Mouse (Mus musculus) intestine, embryonic 16.5 days (tissue): ENCODE data around the gene Odf3l2. TPM values are rescaled to one million over a fixed set of nuclear protein-coding genes. Genes with fewer than 3 reads are reported as not detected.

ENCODE experiments used
- ATAC-seq: fragments of 200-750 bp; cut with Nextera tagmentation; 2 replicates; pipeline ENCODE4 v1.8.0; 2017; ENCODE audit warnings: moderate TSS enrichment, moderate library complexity
- H3K27ac ChIP-seq: fragments of 300-500 bp; sonication (generic); 2 replicates; pipeline ENCODE4 v1.5.1; 2014; ENCODE audit warnings: mild to moderate bottlenecking, low read length
- H3K27me3 ChIP-seq: fragments of 300-500 bp; sonication (generic); replicated peaks from 2 replicates; pipeline ENCODE4 v1.6.1; 2014; ENCODE audit warnings: low read length, control low read depth, mixed read lengths; ENCODE audit not compliant: control insufficient read depth, insufficient read depth
- H3K36me3 ChIP-seq: fragments of 300-500 bp; sonication (generic); 2 replicates; pipeline ENCODE4 v1.6.1; 2014; ENCODE audit warnings: low read length, control low read depth; ENCODE audit not compliant: control insufficient read depth, insufficient read depth
- H3K4me1 ChIP-seq: fragments of 300-500 bp; sonication (generic); 2 replicates; pipeline ENCODE4 v1.6.1; 2014; ENCODE audit warnings: low read length, control low read depth, mixed read lengths; ENCODE audit not compliant: control insufficient read depth, insufficient read depth
- H3K4me2 ChIP-seq: fragments of 300-500 bp; sonication (generic); 2 replicates; pipeline ENCODE4 v1.6.1; 2014; ENCODE audit warnings: low read depth, low read length, control low read depth
- H3K4me3 ChIP-seq: fragments of 300-500 bp; sonication (generic); 2 replicates; pipeline ENCODE4 v1.5.1; 2014; ENCODE audit warnings: mild to moderate bottlenecking, low read length
- H3K9ac ChIP-seq: fragments of 300-500 bp; sonication (generic); 2 replicates; pipeline ENCODE4 v1.6.1; 2014; ENCODE audit warnings: low read depth, low read length
- H3K9me3 ChIP-seq: fragments of 300-500 bp; sonication (generic); 2 replicates; pipeline ENCODE4 v1.6.1; 2016; ENCODE audit warnings: low read length, control low read depth; ENCODE audit not compliant: control insufficient read depth
- WGBS: fragments of 180-500 bp; shearing (Covaris S2); extraction: QIAGEN DNeasy Blood & Tissue Kit; methylation state at CpG from one replicate; pipeline ENCODE4 v1.1.7; 2014; 5-methylcytosine and 5-hydroxymethylcytosine counted together
- polyA plus RNA-seq: library from polyadenylated mRNA; unstranded; fragments of >200 nt; fragmentation: Nextera tagmentation; extraction: Ambion mirVana; gene quantifications from 2 replicates; pipeline ENCODE4 v1.2.1, GENCODE M21; 2015

The Odf3l2 gene
- polyA plus RNA-seq, result not detected in 2 replicates

- no peak for ATAC-seq
- Histone ChIP-seq H3K4me2 (no peak within 1 kb of the TSS), H3K27ac (no peak within 1 kb of the TSS), H3K9me3 (no peaks in the 10 kb centered on the region), H3K4me1 (no peaks in the 10 kb centered on the region), H3K36me3 (no peaks in the 10 kb centered on the region), H3K4me3 (no peak within 1 kb of the TSS), H3K27me3 (no peaks in the 10 kb centered on the region), H3K9ac (no peak within 1 kb of the TSS)
- WGBS, result 70% methylated on average over 8 of the region's 8 CpGs
Observed at GRCm38 (mm10) chr10:79645711-79646110, at the start of gene Odf3l2. Odf3l2 (minus strand) TSS chr10:79645738.

GRCm38 (mm10) chr10:79694379-79694655 is 48.8 kb upstream of the Odf3l2 start:
- H3K27ac ChIP-seq, result no peak overlapping the region
- H3K9ac ChIP-seq, result no peak overlapping the region; the same call in 1 of the 2 replicates
- peaks cover 30% of the 10 kb centered on the region for H3K4me1 ChIP-seq
- no peak for ATAC-seq
- no peaks in the 10 kb centered on the region for H3K27me3 ChIP-seq
- 87% methylated on average over 6 of the region's 6 CpGs for WGBS
- H3K4me2 ChIP-seq, result no peak overlapping the region
- H3K4me3 ChIP-seq, result no peak overlapping the region
- H3K9me3 ChIP-seq, result no peaks in the 10 kb centered on the region
- H3K36me3 ChIP-seq, result no peaks in the 10 kb centered on the region

GRCm38 (mm10) chr10:79693580-79694378 is 48.2 kb upstream of the Odf3l2 start:
- Histone ChIP-seq H3K36me3 (peaks cover 3% of the 10 kb centered on the region; the same call in 1 of the 2 replicates), H3K9me3 (no peaks in the 10 kb centered on the region), H3K9ac (0 out of 2 replicates have a peak overlapping the region, but pooled peaks have one; percentile 14), H3K4me2 (no peak overlapping the region), H3K27me3 (no peaks in the 10 kb centered on the region), H3K4me1 (peaks cover 30% of the 10 kb centered on the region), H3K4me3 (no peak overlapping the region), H3K27ac (no peak overlapping the region)
- no peak for ATAC-seq
- WGBS, result 68% methylated on average over 12 of the region's 12 CpGs

GRCm38 (mm10) chr10:79691986-79692548 is 46.5 kb upstream of the Odf3l2 start:
- 94% methylated on average over 2 of the region's 2 CpGs for WGBS
- ATAC-seq, result no peak

GRCm38 (mm10) chr10:79689178-79689577 is 43.6 kb upstream of the Odf3l2 start:
- peaks cover 2% of the 10 kb centered on the region for H3K4me1 ChIP-seq
- H3K4me2 ChIP-seq, result no peak overlapping the region
- no peaks in the 10 kb centered on the region for H3K27me3 ChIP-seq
- no peak overlapping the region for H3K27ac ChIP-seq
- no peak overlapping the region for H3K4me3 ChIP-seq
- no peaks in the 10 kb centered on the region for H3K9me3 ChIP-seq
- no peak for ATAC-seq
- H3K9ac ChIP-seq, result no peak overlapping the region
- H3K36me3 ChIP-seq, result peaks cover 35% of the 10 kb centered on the region
- WGBS, result 85% methylated on average over 3 of the region's 3 CpGs

More at GRCm38 (mm10) chr10:79691986-79692548, 46.5 kb upstream of the Odf3l2 start:
- no peak overlapping the region for H3K9ac ChIP-seq
- no peak overlapping the region for H3K27ac ChIP-seq
- H3K4me1 ChIP-seq, result peaks cover 21% of the 10 kb centered on the region
- no peak overlapping the region for H3K4me2 ChIP-seq
- H3K36me3 ChIP-seq, result peaks cover 17% of the 10 kb centered on the region
- H3K27me3 ChIP-seq, result no peaks in the 10 kb centered on the region
- no peaks in the 10 kb centered on the region for H3K9me3 ChIP-seq
- H3K4me3 ChIP-seq, result no peak overlapping the region

GRCm38 (mm10) chr10:79688720-79689119 is 43.2 kb upstream of the Odf3l2 start, which contains the start of gene Gzmm:
Gzmm (plus strand) TSS chr10:79689020.
- H3K4me3 ChIP-seq, result no peak within 1 kb of the TSS
- H3K27ac ChIP-seq, result no peak within 1 kb of the TSS
- H3K4me2 ChIP-seq, result no peak within 1 kb of the TSS
- no peak within 1 kb of the TSS for H3K9ac ChIP-seq
- H3K36me3 ChIP-seq, result peaks cover 35% of the 10 kb centered on the region
- ATAC-seq, result no peak
- WGBS, result 74% methylated on average over 4 of the region's 4 CpGs
- H3K9me3 ChIP-seq, result no peaks in the 10 kb centered on the region
- no peaks in the 10 kb centered on the region for H3K27me3 ChIP-seq
- peaks cover 7% of the 10 kb centered on the region for H3K4me1 ChIP-seq

- Histone ChIP-seq H3K9ac (no peak overlapping the region), H3K27me3 (no peaks in the 10 kb centered on the region), H3K4me1 (peaks cover 15% of the 10 kb centered on the region), H3K4me3 (no peak overlapping the region), H3K36me3 (peaks cover 35% of the 10 kb centered on the region), H3K9me3 (no peaks in the 10 kb centered on the region), H3K4me2 (no peak overlapping the region), H3K27ac (no peak overlapping the region)
- WGBS, result 93% methylated on average over 6 of the region's 6 CpGs
- no peak for ATAC-seq
Observed at GRCm38 (mm10) chr10:79687513-79687912, 42.0 kb upstream of the Odf3l2 start.

GRCm38 (mm10) chr10:79686691-79687090 is 41.2 kb upstream of the Odf3l2 start:
- ATAC-seq, result no peak
- peaks cover 35% of the 10 kb centered on the region for H3K36me3 ChIP-seq
- no peaks in the 10 kb centered on the region for H3K27me3 ChIP-seq
- no peak overlapping the region for H3K9ac ChIP-seq
- WGBS, result 89% methylated on average over 1 of the region's 1 CpGs
- no peak overlapping the region for H3K27ac ChIP-seq
- H3K4me1 ChIP-seq, result peaks cover 15% of the 10 kb centered on the region
- H3K4me3 ChIP-seq, result no peak overlapping the region
- H3K4me2 ChIP-seq, result no peak overlapping the region
- H3K9me3 ChIP-seq, result no peaks in the 10 kb centered on the region

- no peak overlapping the region for H3K4me3 ChIP-seq
- H3K36me3 ChIP-seq, result peaks cover 35% of the 10 kb centered on the region
- 90% methylated on average over 2 of the region's 2 CpGs for WGBS
- H3K9ac ChIP-seq, result no peak overlapping the region
- no peaks in the 10 kb centered on the region for H3K27me3 ChIP-seq
- no peak overlapping the region for H3K4me2 ChIP-seq
- H3K9me3 ChIP-seq, result no peaks in the 10 kb centered on the region
- H3K27ac ChIP-seq, result no peak overlapping the region
- H3K4me1 ChIP-seq, result peaks cover 15% of the 10 kb centered on the region
- ATAC-seq, result no peak
Observed at GRCm38 (mm10) chr10:79686219-79686618, 40.7 kb upstream of the Odf3l2 start.
